Mouse (Mus musculus): ENCODE measurements at regions not wholly inside any gene's neighbourhood (a gene's known extent, or its start where the extent isn't known, plus 50 kb on each side); places are given as distances from the start of the nearest gene placed in this dataset.

DNA sequence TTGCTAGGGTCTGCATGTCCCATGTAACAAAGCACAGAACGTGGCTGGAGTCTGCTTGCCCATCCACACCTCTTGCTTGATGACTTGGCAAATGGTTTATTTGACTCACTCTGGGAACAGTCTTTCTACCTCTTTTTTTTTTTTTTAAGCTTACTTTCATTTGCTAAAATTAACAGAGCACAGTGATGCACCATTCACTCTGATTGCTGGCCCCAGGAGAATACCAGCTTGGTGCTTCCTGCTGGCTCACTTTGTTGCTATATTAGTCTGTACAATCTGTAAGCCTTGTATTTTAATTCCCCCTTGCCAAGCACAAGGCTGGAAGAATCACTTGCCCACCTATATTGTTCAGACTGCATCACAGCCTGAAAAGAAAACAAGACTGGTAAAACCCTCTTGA is 521.4 kb upstream of the Atp11b start:
- TF ChIP-seq CTCF (IDR thresholded peaks at IDR 0.05; ENCODE audit: extremely low read depth, insufficient read depth, insufficient read length, insufficient replicate concordance) = no peak
- no peak for TF ChIP-seq POLR2A (IDR thresholded peaks at IDR 0.05; ENCODE audit: low read depth, low read length)

Measured in spleen, adult 2 months (tissue).